Mouse (Mus musculus) brain, embryonic 14.5 days (tissue): ENCODE measurements around the gene Map3k4.

Experiments used
- CTCF ChIP-seq: fragments of 200-500 bp; IDR thresholded peaks from 2 replicates; pipeline ENCODE4 v1.5.1; 2012; ENCODE audit warnings: inconsistent platforms, mild to moderate bottlenecking, moderate library complexity, borderline replicate concordance; ENCODE audit not compliant: insufficient read depth, insufficient read length; ENCODE audit errors: extremely low read depth
- POLR2A ChIP-seq: fragments of 200-500 bp; IDR thresholded peaks from 2 replicates; pipeline ENCODE4 v1.6.1; 2012; ENCODE audit warnings: mild to moderate bottlenecking, inconsistent platforms, borderline replicate concordance; ENCODE audit not compliant: poor library complexity, insufficient read depth, insufficient read length, severe bottlenecking; ENCODE audit errors: extremely low read depth

DNA sequence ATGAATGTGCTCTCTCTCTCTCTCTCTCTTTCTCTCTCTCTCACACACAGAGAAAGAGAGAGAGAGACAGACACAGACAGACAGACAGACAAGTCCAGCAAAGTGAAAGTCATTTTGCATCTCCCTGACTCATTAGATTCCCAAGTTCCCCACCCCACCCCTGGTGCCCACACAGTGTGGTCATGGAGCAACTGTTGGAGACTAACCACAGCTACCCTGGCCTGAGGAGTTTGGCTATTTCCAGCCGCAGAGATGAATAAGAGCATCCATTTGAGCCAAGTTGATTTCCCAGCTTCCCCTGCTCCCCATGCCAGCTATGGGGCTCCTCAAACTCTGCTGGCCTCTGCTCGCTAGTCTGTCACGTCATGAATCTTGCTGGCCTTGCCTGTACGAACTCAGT lies 109.1 kb downstream of the Map3k4 start:
- no peak for TF ChIP-seq POLR2A
- TF ChIP-seq CTCF, result no peak
